Mouse (Mus musculus): ENCODE data around the gene Pmepa1. TPM values are rescaled to one million over a fixed set of nuclear protein-coding genes. Genes with fewer than 3 reads are reported as not detected.

Pmepa1 gene
- total RNA-seq, 2 experiments from 2014 or later: 44.9 to 53.8 TPM

DNA sequence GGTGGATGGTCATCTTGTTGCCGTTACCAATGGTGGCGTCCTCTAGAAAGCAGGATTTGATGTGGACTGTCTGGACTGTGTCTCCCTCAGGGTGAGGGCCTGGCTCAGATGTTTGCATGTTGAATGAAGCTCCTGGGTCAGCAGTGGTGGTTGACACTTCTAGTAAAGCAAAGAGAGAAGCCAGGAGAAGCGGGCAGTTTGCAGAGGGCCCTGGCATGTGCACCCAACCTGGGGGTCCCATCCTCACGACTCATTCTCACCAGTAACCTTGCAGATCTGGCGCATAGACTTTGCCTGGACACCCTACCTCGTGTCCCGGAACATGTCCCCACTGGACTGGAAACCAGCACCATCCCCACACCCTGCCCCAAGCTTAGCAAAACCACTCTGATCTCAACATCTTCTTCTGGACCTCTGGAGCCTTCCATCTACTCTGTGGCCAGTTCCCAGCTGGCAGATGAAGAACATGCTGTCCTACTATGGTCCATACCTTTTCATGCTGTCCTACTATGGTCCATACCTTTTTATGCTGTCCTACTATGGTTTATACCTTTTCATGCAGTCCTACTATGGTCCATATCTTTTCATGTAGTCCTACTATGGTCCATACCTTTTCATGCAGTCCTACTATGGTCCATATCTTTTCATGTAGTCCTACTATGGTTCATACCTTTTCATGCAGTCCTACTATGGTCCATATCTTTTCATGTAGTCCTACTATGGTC, 67.1 kb downstream of the Pmepa1 start:
- DNase-seq (ENCODE audit: low spot score in 2 of 2): no peak
- intact Hi-C loops (cut with DNase I): no loop called here

DNA sequence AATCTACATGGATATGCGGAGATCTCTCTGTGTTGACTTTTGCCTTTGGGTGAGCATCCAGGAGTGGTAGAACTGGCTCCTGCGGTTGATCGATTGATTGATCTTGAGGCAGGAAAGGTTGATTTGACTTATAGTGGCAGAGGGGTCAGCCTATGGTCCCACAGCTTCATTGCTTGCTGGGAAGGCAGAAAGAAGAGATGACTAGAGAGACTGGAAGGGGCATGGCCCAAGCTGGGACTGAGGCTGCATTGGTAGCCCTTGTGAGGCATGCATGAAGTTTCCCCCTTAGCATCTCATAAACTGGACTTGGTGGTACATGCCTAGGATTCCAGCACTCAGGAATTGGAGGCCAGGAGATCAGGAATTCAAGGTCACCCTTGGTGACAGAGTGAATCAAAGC, 69.3 kb downstream of the Pmepa1 start:
- no peak for DNase-seq (ENCODE audit: low spot score in 2 of 2)
- intact Hi-C loops (cut with DNase I): no loop called here

DNA sequence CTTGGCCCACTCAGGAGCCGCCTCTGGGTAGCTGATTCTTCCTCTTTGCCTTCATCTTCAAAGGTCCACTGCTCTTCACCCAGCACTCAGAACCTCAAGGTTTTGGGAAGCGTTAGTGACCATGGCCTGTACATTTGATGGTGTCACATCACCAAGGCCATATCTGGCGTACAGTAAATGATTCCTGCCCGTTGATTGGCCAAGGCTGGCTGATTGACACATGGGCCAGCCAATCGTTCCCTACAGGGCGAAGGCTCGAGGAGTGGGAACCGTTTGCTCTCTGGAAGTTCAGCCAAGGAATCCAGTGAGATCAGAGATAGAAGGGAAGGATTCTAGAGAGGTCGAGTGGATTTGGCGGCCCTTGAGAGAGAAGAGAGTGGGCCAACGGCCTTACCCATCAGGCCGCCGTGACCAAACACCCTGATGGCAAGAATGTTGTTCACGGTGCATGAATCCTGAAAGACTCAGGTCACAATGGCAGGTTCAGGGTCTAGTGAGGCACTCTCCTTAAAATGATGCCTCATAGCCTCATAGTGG, 70.7 kb downstream of the Pmepa1 start:
- no peak for DNase-seq (ENCODE audit: low spot score in 2 of 2)
- intact Hi-C loops (cut with DNase I): no loop called here

DNA sequence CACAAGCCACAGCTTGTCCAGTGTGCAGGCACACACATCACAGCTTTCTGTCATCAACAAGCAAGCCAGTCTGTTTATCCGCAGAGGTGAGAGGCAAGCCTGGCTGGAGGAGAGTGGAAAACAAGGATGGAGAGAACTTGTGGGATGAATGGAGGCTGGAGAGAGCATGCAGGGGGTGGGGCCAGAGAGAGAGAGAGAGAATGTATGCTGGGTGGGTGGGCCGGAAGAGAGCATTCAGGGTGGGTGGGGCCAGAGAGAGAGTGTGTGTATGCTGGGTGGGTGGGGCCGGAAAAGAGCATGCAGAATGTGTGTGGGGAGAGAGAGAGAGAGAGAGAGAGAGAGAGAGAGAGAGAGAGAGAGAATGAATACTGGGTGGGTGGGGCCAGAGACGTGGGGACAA, 71.7 kb downstream of the Pmepa1 start:
- intact Hi-C loops (cut with DNase I): no loop called here
- no peak for DNase-seq (ENCODE audit: low spot score in 2 of 2)

DNA sequence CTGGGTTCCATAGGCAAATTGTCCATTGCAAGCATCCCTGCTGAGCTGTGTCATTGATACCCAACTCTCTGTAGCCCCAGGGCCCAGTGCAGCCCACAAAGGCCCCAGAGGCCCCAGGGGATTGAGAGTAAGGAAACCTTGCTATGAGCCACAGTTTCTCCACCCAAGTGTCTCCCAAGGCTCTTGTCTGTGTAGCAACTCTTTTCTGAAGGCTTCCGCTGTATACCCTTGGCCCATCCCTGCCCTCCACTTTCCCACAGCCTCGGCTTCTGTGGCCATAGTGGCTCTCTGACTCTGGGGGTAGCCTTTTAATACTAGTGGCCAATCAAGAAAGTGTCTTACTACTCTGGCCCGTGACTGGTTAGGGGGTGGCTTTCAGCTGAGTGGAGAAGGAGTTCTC, 72.6 kb downstream of the Pmepa1 start:
- intact Hi-C loops (cut with DNase I): no loop called here

DNA sequence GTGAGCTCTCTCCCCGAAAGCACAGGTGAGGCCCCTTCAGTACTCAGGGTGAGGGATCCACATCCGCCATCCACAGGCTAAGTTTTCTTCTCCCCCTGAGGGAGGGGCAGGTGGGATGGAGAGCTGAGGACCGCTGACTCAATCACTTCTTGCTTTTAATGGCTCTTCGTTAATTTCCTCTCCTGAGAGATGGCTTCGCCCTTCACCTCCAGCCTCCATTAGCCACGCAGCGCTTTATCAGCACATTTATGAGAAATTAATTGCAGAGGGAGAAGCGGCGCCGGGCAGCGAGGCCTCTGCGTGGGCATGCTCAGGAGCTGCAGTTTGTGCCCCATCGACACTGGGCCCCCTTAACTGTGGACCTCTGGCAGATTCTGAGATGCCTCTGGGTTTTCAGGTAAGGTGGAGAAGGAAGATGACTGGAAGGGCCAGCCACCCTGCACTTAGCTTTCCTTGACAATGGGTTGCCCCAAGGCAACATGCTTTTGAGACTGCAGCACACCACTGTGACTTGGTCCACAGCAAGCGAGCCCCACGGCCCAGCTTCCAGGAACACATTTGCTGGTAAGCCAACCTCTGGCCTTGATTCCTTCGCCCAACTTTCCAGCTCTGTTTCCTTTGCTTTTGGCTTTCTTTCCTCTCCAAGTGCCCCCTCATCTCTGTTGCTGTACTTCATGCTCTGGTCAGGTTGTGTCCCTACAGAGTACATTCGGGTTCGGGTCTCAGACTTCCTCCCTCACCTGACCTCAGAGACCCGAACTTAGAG, 73.2 kb downstream of the Pmepa1 start:
- DNase-seq (ENCODE audit: low spot score in 2 of 2): no peak
- intact Hi-C loops (cut with DNase I): no loop called here

More for the DNA sequence above, 72.6 kb downstream of the Pmepa1 start:
- no peak for DNase-seq (ENCODE audit: low spot score in 2 of 2)

DNA sequence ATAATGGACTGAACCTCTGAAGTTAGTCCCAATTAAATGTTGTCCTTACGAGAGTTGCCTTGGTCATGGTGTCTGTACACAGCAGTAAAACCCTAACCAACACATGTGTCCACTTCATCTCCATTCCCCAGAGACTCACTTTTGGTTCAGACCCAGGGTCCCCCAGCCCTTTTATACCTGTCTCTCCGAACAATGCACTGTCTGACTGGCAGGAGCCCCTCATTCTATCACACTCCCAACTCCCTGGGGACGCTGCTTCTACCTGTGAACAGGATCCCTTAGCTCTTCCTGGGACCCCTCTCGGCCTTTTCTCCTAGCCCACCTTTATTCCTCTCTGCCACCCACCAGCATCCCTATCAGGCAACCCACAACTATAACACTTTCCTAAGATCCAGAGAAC, 81.5 kb downstream of the Pmepa1 start:
- intact Hi-C loops (cut with DNase I): no loop called here
- no peak for DNase-seq (ENCODE audit: low spot score in 2 of 2)

DNA sequence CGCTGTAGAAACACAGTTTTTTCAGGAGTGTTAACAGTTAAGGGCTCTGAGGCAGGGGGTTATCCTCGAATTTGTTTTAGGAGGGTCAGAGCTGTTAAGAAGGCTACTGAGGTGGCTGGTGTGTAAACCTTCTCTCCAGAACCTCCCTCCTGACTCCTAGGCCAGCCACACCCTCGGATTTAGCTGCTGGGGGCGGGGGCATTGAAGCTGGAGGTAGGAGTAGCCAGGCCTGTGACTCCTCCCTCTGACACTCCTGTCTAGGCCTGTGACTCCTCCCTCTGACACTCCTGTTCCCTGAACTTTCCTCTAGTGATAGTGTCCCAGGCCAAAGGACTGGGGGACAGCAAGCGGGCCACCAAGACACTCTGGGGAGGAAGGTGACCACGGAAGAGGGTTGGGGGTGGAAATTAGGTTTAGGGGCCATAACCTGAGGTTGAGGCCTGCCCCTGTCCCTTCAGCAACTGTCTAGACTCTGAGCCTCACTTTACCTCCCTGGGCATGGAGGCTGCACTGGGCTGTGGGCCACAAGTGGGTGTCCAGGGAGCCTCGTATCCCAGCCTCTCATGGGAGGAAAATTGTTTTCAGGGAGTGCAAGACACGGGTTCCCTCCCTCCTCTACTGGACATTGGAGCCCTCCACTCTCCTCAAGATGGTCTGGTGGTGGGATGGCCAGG, 89.0 kb downstream of the Pmepa1 start:
- intact Hi-C loops (cut with DNase I): loop anchor here (10.0 kb wide), 1 partner anchor 1097 kb away; the partner anchor contains the start of gene Gnas
- DNase-seq (ENCODE audit: low spot score in 2 of 2): no peak

DNA sequence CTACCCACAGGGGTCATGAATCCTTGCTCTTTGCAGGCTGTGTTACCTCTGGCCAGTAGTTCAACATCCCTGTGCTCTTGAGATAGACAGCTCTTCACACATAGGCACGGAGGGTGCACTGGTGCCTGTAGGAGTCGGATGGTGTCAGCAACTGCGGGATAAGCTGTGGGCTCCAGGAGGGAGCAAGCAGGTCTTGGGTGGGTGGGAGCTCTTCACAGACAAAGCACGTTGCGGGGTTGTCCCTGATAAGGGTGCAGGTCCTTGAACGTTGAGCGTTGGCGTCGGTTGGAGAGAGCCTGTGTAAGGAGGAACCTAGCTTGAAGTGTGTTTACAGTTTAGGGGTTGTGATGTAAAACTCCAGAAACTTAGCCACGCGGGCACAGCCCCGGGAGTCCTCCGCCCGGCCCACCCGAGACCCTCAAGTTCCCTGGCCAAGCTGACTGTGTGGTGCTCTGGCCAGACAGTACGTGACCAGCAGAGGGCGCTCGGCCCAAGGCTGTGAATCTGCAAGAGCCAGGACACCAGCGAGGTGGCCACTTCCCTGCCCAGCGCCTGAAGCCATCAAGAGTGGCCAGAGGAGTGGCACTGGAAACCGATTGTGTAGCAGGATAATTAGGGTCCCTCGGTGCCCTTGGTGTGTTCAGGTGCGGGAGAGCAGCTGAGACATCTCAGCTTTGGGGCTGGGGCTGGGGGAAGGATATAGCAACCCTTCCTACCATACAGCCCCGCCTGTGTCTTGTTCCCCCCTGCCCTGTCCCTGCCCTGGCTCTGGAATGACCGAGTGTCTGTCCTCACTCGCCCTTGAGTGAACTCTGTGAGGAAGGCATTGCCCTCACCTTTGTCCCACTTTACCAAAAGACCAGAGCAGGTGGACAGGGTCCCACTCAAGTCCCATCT, 90.0 kb downstream of the Pmepa1 start:
- DNase-seq (ENCODE audit: low spot score in 2 of 2): peak; percentile 80 to 89
- intact Hi-C loops (cut with DNase I): loop anchor here (1.0 to 10.0 kb wide), 3 partner anchors 360 to 1099 kb away; partner anchors contain the start of gene Gnas

DNA sequence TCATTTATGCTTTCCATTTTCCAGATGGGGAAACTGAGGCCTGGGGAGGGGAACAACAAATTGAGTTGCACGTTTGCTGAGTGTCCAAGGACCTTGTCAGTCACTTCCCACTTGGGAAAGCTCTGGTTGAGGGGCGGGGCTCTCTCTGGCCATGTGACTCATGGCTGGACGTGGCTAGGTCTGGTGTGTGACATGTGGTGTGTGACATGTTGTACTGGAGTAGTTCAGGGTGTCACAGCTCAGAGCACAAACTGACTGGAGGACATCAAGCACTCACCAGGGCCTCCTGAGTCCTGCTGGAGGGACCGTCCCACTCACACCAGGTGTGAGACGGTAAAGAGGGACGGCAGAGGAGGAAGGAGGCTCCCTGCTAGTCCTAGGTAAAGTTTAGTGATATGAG, 91.1 kb downstream of the Pmepa1 start:
- intact Hi-C loops (cut with DNase I): loop anchor here (10.0 kb wide), 1 partner anchor 1100 kb away; the partner anchor contains the start of gene Gnas
- no peak for DNase-seq (ENCODE audit: low spot score in 2 of 2)

DNA sequence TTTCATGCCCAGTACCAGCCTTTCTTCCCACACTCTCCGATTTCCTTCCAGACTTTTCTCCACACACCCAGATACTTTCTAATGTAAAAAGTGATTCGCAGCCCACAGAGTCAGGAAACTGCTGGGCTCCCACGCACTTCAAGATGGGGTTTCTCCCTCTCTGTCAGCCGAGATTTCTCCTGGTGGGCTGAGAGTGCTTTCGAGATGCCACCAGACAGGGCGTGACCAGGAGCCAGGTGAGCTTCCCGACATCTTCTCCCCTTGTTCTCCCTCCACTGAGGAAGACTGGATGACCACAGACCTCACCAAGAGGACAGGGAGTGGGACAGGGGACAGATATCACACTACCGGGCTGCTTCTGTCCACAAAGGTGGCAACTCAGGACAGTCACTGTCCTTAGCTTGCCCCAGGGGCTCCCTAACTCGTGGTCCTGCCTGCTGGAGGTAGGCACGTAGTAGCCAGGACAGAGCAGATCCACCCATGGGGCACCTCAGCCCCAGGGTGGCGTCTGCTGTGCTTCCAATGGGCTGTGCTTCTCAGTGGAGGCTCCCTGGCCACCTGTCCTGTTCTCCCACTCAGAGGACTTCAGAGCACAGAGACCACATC, 91.8 kb downstream of the Pmepa1 start:
- intact Hi-C loops (cut with DNase I): loop anchor here (1.0 to 10.0 kb wide), 2 partner anchors 77 to 1100 kb away; partner anchors contain the start of gene Gnas
- DNase-seq (ENCODE audit: low spot score in 2 of 2): peak; percentile 21

DNA sequence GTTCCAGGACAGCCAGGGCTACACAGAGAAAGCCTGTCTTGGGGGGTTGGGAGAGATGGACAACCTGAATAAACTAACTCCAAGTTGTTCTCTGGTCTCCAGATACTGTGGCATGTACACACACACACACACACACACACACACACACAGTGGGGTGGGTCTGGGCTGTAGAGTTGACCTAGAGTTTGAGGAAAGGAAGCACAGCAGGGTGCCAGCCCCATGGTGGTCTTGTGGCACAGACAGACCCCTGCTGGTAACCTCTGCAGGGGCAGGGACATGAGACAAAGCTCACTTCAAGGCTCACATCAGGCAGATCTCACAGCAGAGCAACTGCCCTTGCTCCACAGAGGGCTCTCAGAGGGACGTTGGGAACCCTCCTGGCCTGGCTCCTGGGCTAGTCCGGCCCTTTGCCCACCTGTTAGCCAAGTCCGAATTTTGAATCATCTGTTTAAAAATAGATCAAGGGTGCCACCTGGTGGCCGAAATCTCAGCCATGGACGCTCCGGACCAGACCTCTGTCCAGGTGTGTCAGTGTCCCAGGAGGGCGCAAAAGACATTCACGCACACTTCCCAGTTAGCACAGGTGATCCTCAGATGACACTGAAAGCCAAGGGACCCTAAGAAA, 92.4 kb downstream of the Pmepa1 start:
- peak; percentile 57 to 68 for DNase-seq (ENCODE audit: low spot score in 2 of 2)
- intact Hi-C loops (cut with DNase I): loop anchor here (1.0 to 10.0 kb wide), 2 partner anchors 77 to 1101 kb away; partner anchors contain the start of gene Gnas

DNA sequence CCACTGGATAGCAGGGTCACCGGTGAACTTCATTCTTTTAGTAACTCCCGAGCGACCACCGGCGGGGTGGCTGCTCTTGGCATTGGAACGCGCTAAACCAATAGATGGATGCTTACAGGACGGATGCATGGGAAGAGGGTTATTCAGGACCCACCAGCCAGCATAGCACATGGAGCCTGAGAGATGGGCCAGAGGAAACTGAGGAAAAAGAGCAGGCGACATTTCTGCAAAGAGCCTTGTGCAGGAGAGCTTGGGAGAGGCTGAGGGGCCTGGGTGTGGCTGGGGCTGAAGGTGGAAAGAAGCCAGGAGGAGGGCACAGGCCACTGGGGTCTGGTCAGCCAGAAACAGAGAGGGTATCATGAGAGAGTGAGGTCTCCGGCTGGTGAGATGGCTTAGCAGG, 93.0 kb downstream of the Pmepa1 start:
- no peak for DNase-seq (ENCODE audit: low spot score in 2 of 2)
- intact Hi-C loops (cut with DNase I): loop anchor here (10.0 kb wide), 1 partner anchor 1101 kb away; the partner anchor contains the start of gene Gnas

DNA sequence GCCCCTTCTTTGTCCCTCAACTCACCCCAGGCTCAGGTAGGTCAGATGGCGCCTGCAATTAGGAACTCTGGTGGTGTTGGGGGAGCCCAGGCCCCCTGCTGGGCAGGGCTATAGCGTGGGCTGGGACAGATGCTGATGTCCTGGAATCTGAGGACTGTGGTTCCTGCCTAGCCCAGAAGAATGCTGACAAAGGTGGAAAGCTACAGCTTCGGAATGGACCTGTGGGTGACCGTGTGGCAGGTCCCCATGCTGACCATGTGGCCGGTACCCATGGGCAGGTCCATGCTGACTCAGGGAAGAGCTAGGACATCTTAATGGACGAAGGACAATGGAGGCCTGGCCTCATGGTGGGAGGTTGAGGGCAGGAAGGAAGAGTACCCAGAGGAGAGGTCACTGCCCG, 93.5 kb downstream of the Pmepa1 start:
- DNase-seq (ENCODE audit: low spot score in 2 of 2): no peak
- intact Hi-C loops (cut with DNase I): loop anchor here (10.0 kb wide), 1 partner anchor 1102 kb away; the partner anchor contains the start of gene Gnas

DNA sequence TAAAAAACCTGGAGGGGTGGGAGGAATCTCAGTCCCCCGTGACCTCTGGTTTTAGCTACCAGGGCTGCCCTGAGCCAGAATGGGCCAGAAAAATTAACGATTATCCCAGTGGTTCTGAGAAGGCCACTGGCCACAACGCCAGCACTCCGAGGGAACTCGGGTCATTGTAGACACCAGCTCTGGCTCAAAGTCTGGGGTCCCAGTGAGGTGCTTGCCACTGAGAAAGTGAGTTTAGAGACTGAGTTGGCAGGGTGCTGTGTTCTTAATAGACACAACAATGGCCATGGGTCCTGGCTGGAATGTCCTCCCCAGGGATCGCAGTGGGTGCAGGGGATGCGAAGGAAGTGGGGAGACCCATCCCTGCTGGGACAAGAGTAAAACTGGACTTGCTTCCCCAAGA, 94.4 kb downstream of the Pmepa1 start:
- intact Hi-C loops (cut with DNase I): loop anchor here (10.0 kb wide), 1 partner anchor 1103 kb away; the partner anchor contains the start of gene Gnas

DNA sequence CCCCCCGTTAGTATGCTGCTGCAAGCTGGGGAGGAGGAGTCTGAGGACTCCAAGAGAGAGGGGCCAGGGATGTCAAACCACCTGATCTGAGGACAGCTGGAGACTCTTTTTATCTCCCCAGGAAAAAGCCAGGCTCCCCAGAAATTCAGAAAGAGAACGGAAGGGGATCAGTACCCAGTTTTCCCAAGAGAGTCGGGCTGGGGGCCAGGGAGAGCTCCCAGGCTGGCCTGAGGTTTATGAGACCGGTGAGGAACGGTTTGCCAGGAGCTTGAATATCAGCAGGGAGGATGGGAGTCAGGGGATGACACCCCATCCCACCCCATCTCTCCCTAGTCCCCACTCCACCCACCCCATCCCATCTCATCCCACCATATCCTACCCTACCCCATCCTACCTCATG, 94.8 kb downstream of the Pmepa1 start:
- intact Hi-C loops (cut with DNase I): loop anchor here (10.0 kb wide), 1 partner anchor 1103 kb away; the partner anchor contains the start of gene Gnas
- no peak for DNase-seq (ENCODE audit: low spot score in 2 of 2)

More for the DNA sequence above, 94.4 kb downstream of the Pmepa1 start:
- no peak for DNase-seq (ENCODE audit: low spot score in 2 of 2)

DNA sequence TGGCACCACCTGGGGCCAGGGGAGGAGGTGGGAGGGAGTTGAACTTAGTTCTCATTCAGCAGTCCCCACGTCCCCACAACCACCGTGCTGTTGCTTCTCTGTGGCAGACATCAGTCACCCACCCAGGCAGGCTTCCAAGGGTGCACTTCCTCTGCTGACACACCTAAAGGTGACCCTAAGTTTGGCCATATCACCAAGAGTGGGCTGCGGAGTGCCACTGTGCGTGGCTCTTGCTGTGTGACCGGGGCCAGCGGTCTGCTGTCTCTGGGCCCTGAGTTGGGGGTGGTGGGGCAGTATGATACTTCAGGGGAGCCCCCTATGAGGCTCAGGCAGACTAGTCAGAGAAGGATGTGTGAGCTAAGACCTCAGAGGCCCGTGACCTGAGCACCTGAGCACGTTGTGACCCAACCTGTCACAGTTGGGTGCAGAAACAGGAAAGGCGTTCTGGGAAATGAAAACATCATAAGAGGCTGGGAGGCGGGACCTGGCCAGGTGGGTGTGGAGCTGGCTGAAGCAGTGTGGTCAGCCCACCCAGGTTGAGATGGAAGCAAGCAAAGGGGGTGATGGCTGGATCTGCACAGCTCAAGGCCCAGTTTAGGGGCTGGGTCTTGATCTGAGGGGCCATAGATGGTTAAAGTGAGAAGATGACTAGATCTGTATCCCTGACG, 95.5 kb downstream of the Pmepa1 start:
- intact Hi-C loops (cut with DNase I): loop anchor here (10.0 kb wide), 1 partner anchor 1104 kb away; the partner anchor contains the start of gene Gnas

More for the DNA sequence above, 95.5 kb downstream of the Pmepa1 start:
- DNase-seq (ENCODE audit: low spot score in 2 of 2): no peak

Measured in left cerebral cortex, postnatal 25 days (tissue).